Comparison of ENCODE assay signal across 18 mouse cellular contexts in the genomic region with DNA sequence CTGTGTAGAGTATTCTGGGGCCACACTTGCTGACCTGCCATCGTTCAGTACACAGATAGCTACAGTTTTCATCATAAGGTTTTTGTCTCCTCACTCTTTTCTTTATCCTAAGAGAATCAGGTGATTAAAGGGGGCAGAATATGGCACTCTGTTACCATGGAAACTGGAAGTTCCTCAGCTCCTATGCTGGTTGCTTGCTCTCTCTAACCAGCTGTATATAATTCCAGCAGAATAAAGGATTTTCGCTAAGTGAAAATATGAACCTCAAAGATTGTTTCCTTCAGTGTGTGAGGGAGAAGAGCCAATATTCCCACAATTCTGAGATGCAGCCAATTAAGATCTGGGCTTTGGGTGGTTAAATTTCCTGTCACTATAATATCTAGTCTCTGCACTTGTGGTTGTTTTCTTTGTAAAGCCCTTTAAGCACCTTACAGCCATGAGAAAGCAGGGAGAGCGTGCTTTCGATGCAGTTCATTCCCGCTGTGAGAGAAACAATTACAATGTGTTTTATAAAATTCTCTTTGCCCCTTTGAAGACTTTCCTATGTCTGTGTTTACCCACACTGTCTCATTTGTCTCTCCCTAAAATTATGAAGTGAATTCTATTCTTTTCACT.
DNase-seq lines count a peak whose midpoint lies in the region; ATAC-seq and TF ChIP-seq lines count a peak whose summit lies in the region.
"Had no signal": no experiment of that assay in that cellular context is flagged by ENCODE, and none has a peak within 500 bp of the region (broad histone marks: within the 10 kb centered on the region; RNA-seq: fewer than 3 reads in every experiment).

No protein-coding gene starts in this region.

- H3K4me3 ChIP-seq in forebrain, embryonic 15.5 days = no peak overlapping the region
- H3K4me3 ChIP-seq in hindbrain, postnatal 0 days (ENCODE audit: low read length) = no peak overlapping the region
- H3K4me3 ChIP-seq: embryonic facial prominence, embryonic 10.5 days; erythroblast, embryonic 14.5 days; heart, embryonic 13.5 days had no signal

- no peaks in the 10 kb centered on the region for H3K9me3 ChIP-seq in forebrain, embryonic 15.5 days
- no peaks in the 10 kb centered on the region for H3K9me3 ChIP-seq in hindbrain, postnatal 0 days (ENCODE audit: low read length)
- H3K9me3 ChIP-seq: embryonic facial prominence, embryonic 10.5 days; G1E; heart, embryonic 13.5 days had no signal

- TF ChIP-seq CTCF in hindbrain, postnatal 0 days (IDR thresholded peaks at IDR 0.05; ENCODE audit: low read depth) = no peak

- no peak overlapping the region for H3K9ac ChIP-seq in forebrain, embryonic 15.5 days (replicated peaks)
- H3K9ac ChIP-seq in hindbrain, postnatal 0 days (replicated peaks; ENCODE audit: low read length) = no peak overlapping the region
- H3K9ac ChIP-seq: heart, embryonic 13.5 days had no signal

- H3K4me1 ChIP-seq in forebrain, embryonic 15.5 days = no peaks in the 10 kb centered on the region
- no peaks in the 10 kb centered on the region for H3K4me1 ChIP-seq in hindbrain, postnatal 0 days (ENCODE audit: insufficient read depth, low read length)
- H3K4me1 ChIP-seq: heart, embryonic 13.5 days had no signal

- ATAC-seq in forebrain, embryonic 15.5 days (replicated peaks) = peak; percentile 89
- peak; percentile 77; the same call in 1 of the 2 replicates for ATAC-seq in hindbrain, postnatal 0 days

- peak overlapping the region; percentile 41 for H3K27ac ChIP-seq in forebrain, embryonic 15.5 days (replicated peaks)
- H3K27ac ChIP-seq in hindbrain, postnatal 0 days = 0 out of 2 replicates have a peak overlapping the region, but pooled peaks have one; percentile 1
- H3K27ac ChIP-seq: embryonic facial prominence, embryonic 10.5 days; heart, embryonic 13.5 days had no signal

- DNase-seq in layer of hippocampus, adult 9-11 months = peak; percentile 8
- no peak for DNase-seq in layer of hippocampus, postnatal 14 days (ENCODE audit: low spot score in 2 of 2)
- peak; percentile 59 for DNase-seq in hindbrain, postnatal 0 days (ENCODE audit: low spot score)
- peak; percentile 11 for DNase-seq in retina, postnatal 1 day
- no peak for DNase-seq in cerebellum, adult 11-12 months
- no peak for DNase-seq in cerebellum, postnatal 25 days
- DNase-seq: cerebellum, adult 9-10 months; kidney, adult 9 months; liver; lung, adult 2 months; lung, postnatal 4 days; right cerebral cortex, postnatal 25 days; thymus, postnatal 4 days had no signal

- no peak overlapping the region for H3K4me2 ChIP-seq in forebrain, embryonic 15.5 days (replicated peaks)
- no peak overlapping the region for H3K4me2 ChIP-seq in hindbrain, postnatal 0 days (ENCODE audit: low read depth, low read length)
- H3K4me2 ChIP-seq: heart, embryonic 13.5 days had no signal

- H3K27me3 ChIP-seq in forebrain, embryonic 15.5 days = no peaks in the 10 kb centered on the region
- H3K27me3 ChIP-seq in hindbrain, postnatal 0 days (ENCODE audit: insufficient read depth, low read length) = no peaks in the 10 kb centered on the region
- H3K27me3 ChIP-seq: heart, embryonic 13.5 days had no signal

- WGBS in forebrain, embryonic 15.5 days = 29% methylated on average over 5 of the region's 5 CpGs
- WGBS in hindbrain, postnatal 0 days = 35% methylated on average over 5 of the region's 5 CpGs

- H3K36me3 ChIP-seq in forebrain, embryonic 15.5 days = no peaks in the 10 kb centered on the region
- no peaks in the 10 kb centered on the region for H3K36me3 ChIP-seq in hindbrain, postnatal 0 days (ENCODE audit: insufficient read depth, low read length)
- H3K36me3 ChIP-seq: embryonic facial prominence, embryonic 10.5 days; G1E; heart, embryonic 13.5 days had no signal

Comparison
In these comparisons a context has a peak if more than half of its experiments do, and no peak if none do; other contexts are left out.
1. DNase-seq: peak in layer of hippocampus, adult 9-11 months (single experiment), hindbrain, postnatal 0 days (single experiment) and retina, postnatal 1 day (single experiment); none in layer of hippocampus, postnatal 14 days (0 of 2), cerebellum, adult 11-12 months (single experiment) and cerebellum, postnatal 25 days (0 of 2).